Mouse (Mus musculus) stomach, postnatal 0 days (tissue): Measurements from ENCODE around the gene Dcn.

Experiments
- CTCF ChIP-seq: IDR thresholded peaks from 2 replicates; pipeline ENCODE4 v1.5.1; 2016; ENCODE audit warnings: antibody characterized with exemption, low read depth, mild to moderate bottlenecking, moderate library complexity
- EP300 ChIP-seq: optimal IDR thresholded peaks from 2 replicates; pipeline ENCODE3; 2016; ENCODE audit warnings: antibody characterized with exemption

DNA sequence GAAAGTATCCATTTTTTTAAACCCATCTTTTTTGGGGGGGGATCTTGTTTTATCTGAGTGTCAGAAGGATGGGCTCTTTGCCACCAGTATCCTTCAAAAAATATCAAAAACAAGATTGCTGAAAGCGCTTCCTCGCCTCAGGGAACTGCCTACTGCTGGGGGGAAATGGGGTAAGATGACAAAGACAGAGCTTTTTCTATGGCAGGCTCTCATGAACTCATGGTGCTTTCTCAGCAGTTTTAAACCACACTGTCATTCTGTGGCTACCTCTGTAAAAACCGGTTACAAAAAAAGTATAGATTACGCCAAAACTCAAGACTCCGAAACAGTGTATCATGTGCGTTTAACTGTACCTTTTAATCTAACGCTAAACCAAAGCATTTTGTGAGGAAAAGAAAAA, 22.4 kb upstream of the Dcn start:
- TF ChIP-seq CTCF (no peak), EP300 (no peak)
